Mouse (Mus musculus) lung, adult 2 months (tissue): Measurements from ENCODE around the gene Tert.

Experiments
- CTCF ChIP-seq: fragments of 200-500 bp; IDR thresholded peaks from 2 replicates; pipeline ENCODE4 v1.5.1; 2011; ENCODE audit warnings: mild to moderate bottlenecking, low read length, control low read depth; ENCODE audit not compliant: insufficient read depth
- POLR2A ChIP-seq: fragments of 200-500 bp; IDR thresholded peaks from 2 replicates; pipeline ENCODE4 v1.6.1; 2011; ENCODE audit warnings: low read depth, mild to moderate bottlenecking, control low read depth, low read length, borderline replicate concordance; ENCODE audit errors: extremely low read depth

- TF ChIP-seq CTCF (no peak), POLR2A (no peak)
Observed at GRCm38 (mm10) chr13:73577277-73577676, 49.4 kb upstream of the Tert start.
